Mouse (Mus musculus): ENCODE results near the gene Srgap3.

DNA sequence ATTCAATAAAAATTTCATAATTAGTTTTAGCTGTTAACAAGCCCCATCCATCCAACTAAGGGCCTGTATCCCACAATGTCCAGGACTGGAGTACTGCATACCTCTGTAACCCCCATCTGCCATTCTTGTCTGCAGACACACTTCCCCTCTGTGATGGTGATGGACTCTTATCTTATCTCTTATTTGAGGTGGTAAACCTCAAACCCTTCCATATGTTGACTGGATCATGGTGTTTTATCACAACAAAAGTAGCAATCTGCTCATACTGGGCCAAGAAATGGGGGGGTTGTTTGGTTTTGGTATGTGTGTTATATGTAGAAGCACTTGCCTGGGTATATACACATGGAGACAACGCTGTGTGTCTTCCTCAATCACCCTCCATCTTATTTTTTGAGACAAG lies 255.5 kb downstream of the Srgap3 start:
- TF ChIP-seq ZC3H11A (IDR thresholded peaks at IDR 0.05; ENCODE audit: borderline replicate concordance, low read depth, low read length) (no peak), ZNF384 (IDR thresholded peaks at IDR 0.05; ENCODE audit: low read depth, low read length) (no peak), HCFC1 (IDR thresholded peaks at IDR 0.05; ENCODE audit: borderline replicate concordance, insufficient read depth, low read length) (no peak)
